Mouse (Mus musculus) lung, postnatal 4 days (tissue): Measurements from ENCODE around the gene Ezh2.
"Not testable (repeated sequence)": the region's sequence is repeated elsewhere in the genome, so short reads cannot be mapped to it uniquely, and the experiment has no call there.

Experiments used
- DNase-seq, 2 experiments: peaks; one replicate each; pipeline ENCODE4 v3.0.0; 2021

Ezh2 gene

DNA sequence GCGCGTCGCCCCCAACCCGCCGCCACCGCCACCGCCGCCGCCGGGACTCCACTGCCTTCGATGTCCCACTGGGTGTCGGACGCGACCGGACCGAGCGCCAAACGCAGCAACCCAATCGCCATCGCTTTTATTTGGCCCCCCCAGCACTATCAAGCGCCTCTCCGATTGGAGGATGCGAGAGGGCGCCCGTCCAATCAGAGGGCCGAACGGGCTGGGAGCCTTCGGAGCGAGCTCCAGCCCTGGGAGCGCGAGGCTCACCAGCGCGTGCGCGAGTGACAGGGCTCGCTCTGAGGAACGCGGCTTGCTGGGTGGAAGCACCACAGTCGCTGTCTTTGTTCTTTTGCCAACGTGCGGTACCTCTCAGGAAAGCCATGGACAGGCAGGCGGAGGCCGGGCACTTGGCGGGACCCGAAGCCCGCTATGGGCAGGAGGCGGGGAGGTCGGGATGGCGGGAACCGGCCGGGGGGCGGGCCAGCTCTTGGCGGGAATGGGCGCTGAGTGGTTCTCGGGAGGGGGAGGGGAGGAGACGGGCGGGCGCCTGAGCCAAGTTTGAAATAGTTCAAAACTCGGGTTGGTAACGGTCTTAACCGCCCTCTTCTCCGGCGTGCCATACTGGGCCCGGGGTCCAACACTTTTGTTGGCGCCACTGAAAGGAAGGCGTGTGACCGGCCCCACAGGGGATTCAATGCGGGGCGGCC is at the start of gene Ezh2:
Ezh2 (minus strand) TSS at position 416 of the 698 bp plus-strand sequence.
- DNase-seq = peak; percentile 98

DNA sequence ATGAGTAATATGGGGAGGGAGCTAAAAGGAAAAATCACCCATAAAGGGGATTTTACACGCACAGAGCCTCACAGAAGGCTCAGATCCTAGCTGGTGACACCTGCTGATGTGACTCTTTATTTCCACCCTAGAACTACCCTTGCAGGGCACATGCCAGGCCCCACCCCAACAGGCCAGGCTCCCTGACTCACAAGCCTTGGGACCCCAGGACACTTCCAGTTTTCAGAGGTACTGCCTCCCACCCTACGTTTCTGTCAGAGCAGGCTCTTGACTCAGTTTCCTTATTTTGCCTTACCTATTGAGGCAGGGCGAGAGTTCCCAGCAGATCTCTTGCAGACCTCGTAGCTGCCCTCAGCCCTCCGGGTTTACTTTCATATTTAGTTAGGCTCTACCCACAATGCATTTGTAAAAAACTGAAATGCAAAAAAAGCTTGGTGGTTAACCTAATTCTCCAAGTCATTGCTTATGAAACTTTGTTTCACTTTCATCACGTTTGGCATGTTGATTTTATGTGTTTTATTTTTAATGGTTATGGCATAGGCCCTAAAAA is 41.5 kb upstream of the Ezh2 start:
- DNase-seq = peak in 1 of 2 experiments; percentile 9

DNA sequence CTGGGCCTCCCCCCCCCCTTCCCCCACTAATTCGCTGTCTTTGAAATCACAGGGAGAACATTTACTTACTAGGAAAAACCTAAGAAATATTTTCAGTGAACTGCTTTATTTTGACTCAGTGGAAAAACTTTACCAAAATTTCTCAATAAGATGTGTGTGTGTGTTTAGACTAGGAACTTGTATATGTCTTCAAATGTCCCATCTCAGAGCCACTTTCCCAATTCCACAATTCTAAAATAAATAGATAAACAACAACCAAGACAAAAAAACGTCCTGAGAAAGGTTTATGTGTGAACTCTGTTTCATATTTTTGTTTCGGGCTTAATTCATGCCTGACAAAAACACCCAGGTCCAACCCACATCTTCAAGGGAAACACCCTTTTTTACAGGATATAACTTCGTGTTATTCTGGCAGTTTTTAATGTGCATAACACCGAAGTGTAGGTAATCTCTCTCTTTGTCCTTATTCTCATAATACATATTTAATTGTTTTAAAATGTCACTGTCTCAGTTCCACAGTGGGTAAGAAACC is 40.9 kb upstream of the Ezh2 start:
- DNase-seq = no peak

DNA sequence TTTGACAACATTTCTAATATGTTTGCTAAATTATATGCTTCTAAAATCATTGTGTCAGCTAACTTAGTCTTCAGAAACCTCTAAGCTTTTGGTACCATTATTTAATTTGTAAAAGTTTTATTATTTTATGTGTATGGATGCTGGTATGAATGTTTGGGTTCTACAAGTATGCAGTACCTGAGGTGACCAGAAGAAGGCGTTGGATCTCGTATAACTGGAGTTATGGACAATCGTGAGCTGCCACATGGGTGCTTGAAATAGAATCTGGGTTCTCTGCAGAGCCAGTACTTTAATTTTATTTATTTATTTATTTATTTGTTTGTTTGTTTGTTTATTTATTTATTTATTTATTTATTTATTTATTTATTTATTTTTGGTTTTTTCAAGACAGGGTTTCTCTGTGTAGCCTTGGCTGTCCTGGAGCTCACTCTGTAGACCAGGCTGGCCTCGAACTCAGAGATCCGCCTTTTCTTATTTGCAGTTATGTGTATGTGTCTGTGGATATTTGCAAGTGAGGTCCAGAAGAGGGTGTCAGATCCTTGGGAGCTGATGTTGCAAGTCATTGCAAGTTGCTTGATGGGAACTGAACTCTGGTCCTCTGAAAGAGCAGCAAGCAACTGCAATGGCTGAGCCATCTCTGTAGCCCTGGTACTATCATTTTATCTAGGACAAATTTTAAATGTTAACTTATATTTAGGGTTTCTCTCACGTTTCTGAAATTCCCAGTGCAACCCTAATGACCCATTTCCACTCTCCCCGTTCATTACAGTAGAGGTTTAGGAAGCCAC is 40.3 kb upstream of the Ezh2 start:
- no peak for DNase-seq

DNA sequence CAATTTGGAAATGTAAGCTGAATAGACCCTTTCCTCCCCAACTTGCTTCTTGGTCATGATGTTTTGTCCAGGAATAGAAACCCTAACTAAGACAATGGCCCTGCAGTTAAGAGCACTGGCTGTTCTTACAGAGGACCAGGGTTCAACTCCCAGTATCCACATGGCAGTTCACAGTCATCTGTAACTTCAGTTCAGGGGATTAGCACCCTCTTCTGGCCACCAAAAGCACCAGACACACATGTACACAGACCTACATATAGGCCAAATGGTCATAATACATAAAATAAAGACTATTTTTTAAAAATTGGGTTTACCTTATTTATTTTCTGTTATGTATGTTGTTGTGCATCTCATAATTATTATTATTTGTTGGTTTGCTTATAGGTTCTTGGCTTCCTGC is 38.3 kb upstream of the Ezh2 start:
- DNase-seq = no peak

DNA sequence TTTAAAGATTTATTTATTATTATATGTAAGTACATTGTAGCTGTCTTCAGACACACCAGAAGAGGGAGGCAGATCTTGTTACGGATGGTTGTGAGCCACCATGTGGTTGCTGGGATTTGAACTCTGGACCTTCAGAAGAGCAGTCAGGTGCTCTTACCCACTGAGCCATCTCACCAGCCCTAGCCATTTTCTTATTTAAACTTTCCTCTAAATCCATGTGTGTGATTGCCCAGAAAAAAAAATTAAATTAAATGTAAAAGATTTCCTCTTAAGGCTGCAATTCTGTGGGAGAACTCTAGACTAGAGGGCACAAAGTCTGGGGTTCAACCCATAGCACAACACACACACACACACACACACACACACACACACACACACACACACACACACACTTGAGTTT is 34.9 kb upstream of the Ezh2 start:
- not testable (repeated sequence) for DNase-seq

DNA sequence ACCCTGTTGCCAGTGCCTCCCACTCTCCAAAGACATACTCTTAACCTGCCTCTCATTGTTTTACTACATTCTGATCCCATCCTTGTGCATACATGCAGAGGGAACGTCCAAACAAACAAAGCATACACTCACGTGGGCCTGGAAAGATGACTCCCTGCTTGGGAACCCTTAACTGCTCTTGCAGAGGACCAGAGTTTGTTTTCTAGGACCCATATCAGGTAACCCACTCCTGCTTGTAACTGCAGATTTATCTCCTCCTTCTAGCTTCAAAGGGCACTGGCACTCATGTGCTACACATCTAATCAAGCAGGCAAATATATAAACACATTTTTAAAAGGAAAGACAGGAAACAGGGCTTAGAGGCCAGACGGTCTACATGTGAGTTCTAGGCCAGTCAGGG is 32.8 kb upstream of the Ezh2 start:
- DNase-seq = no peak

DNA sequence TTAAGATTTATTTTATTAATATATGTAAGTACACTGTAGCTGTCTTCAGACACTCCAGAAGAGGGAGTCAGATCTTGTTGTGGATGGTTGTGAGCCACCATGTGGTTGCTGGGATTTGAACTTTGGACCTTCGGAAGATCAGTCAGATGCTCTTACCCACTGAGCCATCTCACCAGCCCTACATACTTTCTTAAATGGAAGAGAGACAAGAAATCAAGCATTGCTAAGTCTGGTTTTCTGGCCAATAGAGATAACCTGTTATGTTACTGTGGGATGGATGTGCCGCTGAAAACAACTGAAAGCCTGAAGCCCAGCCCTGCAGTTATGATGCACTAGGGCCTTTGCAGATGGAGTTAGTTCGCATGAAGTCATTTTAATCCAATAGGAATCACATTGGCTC is 31.8 kb upstream of the Ezh2 start:
- DNase-seq = not testable (repeated sequence)

DNA sequence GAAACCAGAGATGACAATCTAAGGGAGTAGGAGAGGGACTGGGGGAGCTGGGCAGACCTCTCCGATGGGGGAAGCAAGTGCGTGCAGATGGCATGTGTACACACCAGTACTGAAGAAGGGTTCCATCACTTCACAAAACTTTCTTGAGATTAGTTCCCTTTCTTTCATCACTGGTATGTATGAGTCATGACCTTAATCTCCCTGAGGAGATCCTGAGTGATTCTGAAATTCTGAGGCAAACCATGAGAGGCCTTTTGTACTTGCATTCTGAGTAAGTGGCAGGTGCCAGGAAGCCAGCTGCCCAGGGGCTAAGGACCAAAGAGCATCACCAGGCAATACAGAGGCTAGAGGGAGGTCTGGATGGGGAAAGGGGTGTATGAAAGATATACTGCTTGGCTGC is 25.9 kb upstream of the Ezh2 start:
- no peak for DNase-seq

DNA sequence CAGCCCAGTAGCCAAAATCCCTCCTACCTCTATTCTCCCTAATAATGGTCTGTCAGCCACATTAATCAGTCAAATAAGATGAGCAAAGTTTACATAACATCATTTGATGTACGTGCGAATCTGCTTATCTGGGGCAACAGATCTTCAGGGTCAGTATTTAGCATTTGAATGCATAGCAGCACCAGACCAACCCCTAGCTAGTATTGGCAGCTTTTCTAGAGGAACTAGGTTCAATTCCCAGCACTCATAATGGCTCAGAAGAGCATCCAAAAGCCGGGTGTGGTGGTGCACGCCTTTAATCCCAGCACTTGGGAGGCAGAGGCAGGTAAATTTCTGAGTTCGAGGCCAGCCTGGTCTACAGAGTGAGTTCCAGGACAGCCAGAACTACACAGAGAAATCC is 13.2 kb upstream of the Ezh2 start:
- DNase-seq = not testable (repeated sequence)

DNA sequence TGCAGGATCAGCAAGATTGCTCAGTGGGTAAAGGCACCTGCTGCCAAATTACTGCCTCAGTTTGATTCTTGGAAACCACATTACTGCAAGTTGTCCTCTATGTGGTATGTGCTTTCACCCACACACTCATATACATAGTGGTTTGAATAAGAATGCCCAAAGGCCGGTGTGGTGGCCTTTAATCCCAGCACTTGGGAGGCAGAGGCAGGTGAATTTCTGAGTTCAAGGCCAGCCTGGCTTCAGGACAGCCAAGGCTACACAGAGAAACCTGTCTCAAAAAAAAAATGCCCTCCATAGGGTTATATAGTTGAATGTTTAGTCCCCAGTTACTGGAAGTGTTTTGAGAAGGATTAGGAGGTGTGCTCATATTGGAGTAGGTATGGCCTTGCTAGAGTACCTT is 6.8 kb upstream of the Ezh2 start:
- DNase-seq = no peak

DNA sequence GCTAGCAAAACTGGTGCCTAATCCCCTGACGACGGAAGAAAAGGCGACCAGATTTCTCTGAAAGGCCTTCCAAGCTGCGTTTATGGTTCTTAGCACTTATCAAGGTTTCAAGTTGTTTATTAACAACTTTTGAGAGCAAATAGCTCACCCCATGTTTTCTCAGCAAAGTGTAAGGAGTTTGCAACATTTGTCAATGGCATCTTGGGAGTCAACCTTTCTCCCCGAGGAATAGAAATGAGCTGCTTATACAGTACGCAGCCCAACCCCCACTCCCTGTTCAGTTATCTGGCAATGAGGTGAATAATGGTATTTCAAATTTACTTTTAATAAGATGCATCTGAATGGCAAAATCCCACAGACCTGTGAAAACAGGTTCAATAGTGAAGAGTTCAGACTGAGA is 555 bp upstream of the Ezh2 start:
- DNase-seq = no peak

DNA sequence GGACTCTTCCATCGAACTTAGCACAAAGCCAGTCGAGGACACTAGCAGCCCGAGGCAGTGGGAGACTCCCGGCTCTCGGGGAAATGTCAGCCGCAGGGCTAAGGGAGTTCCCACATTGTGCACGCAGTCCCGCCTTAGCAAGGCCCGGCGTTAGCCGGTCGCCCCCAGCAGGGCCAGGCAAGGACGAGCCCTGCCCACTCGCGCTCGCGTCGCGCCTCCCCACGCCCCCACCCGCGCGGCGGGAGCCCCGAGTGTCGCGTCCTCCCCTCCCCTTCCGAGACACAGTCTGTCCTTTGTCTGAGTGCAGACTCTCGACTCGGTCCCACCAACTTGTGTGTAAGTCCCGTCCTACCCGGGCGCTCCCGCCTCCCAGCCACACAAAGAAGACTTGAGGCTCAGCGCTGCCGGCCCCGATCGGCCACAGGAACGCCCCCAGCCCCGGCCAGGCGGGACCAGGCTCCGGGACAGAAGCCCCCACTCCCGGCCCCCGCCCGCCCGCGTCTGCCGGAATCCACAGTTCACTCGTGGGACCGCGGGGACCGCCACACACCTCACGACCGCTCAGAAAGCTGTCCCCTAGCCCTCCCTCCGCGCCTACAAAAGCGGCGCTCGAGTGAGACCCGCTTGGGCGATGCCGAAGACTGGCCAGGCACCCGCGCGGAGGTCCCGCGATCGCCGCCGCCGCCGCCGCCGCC is 853 bp downstream of the Ezh2 start:
- DNase-seq = peak; percentile 84 to 85

DNA sequence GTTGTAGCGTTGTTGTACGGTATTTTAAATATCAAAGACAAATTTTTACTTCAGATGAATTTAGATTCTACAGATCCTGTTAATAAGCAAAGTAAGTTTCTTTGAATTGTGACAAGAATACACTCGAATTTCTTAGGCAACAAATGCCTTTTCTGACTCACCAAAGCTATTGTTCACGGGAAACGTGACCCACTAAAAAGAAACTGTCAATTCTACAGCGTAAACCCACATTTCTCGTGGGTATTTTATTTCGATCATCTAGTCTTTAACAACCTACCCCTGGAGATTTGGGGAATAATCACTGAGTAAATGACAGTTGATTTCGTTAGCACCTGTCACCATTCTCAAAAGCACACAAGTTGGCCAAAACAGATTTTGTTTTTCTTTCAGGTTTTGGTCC is 1.6 kb downstream of the Ezh2 start:
- no peak for DNase-seq

DNA sequence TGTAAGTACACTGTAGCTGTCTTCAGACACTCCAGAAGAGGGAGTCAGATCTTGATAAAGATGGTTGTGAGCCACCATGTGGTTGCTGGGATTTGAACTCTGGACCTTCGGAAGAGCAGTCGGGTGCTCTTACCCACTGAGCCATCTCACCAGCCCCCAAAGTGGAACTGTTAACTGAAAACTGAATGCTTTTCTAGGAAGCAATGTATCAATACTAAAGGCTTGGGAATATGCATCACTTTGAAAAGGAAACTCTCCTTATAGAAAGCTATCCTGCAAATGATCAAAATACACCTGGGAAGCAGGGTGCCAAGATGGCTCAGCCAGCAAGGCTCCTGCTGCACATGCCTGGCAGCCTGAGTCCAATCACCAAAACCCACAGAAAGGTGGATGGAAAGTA is 7.8 kb downstream of the Ezh2 start:
- not testable (repeated sequence) for DNase-seq

DNA sequence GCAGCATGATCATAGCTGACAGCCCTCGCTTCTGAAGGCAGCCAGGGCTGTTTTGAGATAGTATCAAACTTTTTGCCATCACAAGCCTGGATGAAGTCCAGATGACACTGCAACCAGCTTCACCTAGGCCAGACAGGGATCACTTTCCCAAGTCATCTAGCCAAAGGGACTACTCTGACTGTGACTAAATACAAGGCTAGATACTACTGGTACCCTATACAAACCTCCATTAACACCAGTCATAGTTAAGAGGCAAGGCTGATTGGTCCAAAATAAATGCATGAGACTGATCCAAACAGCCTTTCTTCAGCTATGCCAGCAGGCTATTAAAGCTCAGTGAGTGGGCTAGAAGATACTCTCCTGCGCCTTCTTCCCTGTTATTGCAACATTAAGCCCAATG is 22.3 kb downstream of the Ezh2 start:
- no peak for DNase-seq

DNA sequence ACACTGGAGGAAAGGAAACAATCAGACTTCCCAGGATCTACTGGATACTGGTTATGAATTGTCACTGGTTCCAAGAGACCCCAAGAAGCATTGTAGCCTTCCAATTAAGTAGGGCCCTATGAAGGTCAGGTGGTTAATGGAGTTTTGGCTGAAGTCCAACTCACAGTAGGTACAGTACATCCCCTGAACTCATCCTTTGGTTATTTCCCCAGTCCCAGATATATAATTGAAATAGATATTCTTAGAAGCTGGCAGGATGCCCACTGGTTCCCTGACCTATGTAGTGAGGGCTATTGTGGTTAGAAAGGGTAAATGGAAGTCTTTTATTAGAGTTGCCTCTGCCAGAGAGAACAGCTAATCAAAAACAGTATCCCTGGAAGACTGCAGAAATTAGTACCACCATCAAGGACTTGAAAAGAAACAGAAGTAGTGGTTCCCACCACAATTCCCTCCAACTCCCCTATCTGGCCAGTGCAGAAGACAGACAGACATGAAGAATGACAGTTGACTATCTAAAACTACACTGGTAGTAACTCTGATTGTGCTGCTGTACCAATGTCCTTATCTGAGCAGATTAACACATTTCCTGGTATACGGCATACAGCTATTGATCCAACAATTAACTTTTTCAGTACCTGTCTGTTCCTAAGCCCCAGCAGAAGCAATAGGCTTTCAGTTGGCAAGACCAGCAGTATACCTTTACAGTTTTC is 29.7 kb downstream of the Ezh2 start:
- no peak for DNase-seq

DNA sequence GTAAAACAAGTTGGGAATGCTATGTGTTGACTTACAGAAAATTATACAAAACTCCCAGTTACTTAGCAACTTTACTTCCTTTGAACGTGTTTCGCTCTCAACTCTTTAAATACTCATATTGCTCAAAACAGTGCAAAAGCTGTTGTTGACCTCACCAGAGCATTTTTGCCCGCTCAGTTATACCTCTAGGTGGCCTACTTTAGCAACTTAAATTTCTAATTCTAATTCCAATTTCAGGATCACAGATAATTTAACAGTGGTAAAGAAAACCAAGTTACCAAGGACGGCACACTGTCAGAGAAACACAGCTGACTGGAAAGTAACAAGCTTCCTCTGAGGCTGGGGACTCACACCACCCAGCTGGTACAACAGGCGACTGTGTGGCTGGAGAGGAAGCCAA is 33.7 kb downstream of the Ezh2 start:
- no peak for DNase-seq

DNA sequence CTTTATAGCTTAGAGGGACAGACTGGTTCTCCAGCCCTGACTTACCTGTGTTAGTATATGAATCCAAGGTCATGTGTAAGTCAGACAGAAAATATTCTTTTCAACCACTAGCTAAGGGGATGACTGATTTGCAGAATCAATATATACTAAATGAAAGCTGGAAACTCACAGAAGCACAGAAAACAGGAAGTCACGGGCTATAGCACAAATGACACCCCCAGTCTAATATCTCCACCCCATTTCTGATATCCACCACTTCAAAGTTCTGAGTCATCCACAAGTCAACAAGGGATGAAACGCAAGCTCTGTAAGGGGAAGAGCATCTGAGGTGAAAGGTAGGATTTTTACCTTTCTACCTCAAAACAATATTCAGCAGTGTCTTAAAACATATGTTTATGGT is 34.3 kb downstream of the Ezh2 start:
- no peak for DNase-seq

DNA sequence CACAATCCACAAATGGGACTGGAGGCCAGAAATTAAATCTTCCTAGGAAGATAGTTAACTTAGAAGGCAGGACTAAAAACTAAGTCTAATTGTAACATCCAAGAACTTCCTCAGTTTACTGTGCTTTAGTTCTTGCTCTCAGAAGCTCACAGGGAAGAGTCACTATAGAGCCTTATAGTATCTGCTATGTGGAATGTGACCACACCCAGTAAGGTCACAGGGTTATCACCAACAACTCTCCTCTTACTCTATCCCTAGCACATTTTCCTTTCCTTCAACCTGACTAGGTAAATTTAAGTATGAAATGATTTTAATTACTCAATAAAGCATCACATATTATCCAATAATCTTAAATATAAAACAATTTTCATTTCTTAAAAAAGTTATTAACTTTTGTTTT is 34.7 kb downstream of the Ezh2 start:
- no peak for DNase-seq

DNA sequence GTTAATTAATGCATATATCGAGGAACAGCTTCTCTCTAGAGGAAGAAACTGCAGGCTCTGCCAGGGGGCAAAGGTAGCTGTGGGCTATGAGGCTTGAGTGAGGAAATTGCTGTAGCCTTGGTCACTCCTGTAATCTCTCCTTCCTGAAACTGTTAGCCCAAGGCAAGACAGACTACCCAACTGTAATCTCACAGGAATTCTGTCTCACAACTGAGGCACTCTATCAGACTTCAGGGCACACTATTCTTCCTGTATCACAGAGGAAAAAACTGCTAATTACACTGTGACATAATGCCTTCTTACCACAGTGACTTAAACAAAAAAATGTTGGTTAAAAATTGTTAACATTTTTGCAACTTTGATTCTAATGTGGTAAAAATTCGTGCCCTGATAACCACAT is 35.9 kb downstream of the Ezh2 start:
- DNase-seq = no peak

DNA sequence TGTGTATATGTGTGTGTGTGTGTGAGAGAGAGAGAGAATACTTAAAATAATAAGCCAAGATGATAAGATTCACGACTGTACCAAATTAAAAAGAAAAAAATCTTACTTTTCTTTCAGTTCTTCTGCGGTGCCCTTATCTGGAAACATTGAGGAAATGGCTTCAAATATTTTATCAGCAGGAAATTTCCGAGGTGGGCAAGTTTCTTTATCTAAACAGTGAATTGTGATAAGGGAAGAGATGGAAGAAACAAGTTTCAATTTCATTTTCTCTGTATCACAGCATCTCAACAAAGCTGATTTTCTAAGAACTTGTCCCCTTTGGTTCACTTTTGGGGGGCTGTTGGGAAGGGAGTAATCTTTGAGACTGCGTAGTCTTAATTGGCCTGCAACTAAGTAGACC is 42.9 kb downstream of the Ezh2 start:
- DNase-seq = no peak

DNA sequence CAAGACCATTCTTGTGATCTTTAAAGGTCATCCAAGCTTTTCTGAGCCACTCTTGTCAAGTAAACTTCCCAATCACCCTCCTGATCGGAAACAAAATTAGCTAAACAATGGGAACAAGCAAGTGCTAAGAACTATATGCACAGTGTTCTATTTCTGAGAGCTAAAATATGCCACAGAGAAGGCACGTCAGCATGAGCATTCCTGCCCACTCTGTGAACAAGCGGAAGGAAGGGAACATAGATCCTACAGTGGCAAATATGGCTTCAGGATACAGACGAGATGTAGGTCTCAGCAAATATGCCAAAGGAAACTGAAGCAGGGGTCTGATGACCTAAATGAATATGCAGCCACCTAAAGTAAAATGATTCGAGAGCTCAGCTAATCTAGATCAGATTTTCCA is 59.8 kb downstream of the Ezh2 start:
- no peak for DNase-seq
